Mouse (Mus musculus) olfactory bulb, adult 2 months (tissue): ENCODE results near the gene Rfesd.

Source experiments
- CTCF ChIP-seq: fragments of 200-500 bp; IDR thresholded peaks from 2 replicates; pipeline ENCODE4 v1.5.1; 2012; ENCODE audit warnings: low read depth, mild to moderate bottlenecking, low read length, moderate library complexity; ENCODE audit not compliant: insufficient read depth
- POLR2A ChIP-seq: fragments of 200-500 bp; IDR thresholded peaks from 2 replicates; pipeline ENCODE4 v1.6.1; 2012; ENCODE audit warnings: mild to moderate bottlenecking, low read depth, low read length, moderate library complexity; ENCODE audit not compliant: insufficient read depth

- TF ChIP-seq CTCF, result no peak
- TF ChIP-seq POLR2A, result no peak
These were observed 30.4 kb downstream of the Rfesd start for GRCm38 (mm10) chr13:75988096-75988495.
